Mouse (Mus musculus) neural tube, embryonic 11.5 days (tissue): ENCODE measurements around the gene Tcf7. TPM values are rescaled to one million over a fixed set of nuclear protein-coding genes. Genes with fewer than 3 reads are reported as not detected.

Experiments used
- ATAC-seq: fragments of 200-750 bp; cut with Nextera tagmentation; 2 replicates; pipeline ENCODE4 v1.8.0; 2017; ENCODE audit warnings: moderate number of reproducible peaks, mild to moderate bottlenecking, moderate TSS enrichment, moderate library complexity; ENCODE audit not compliant: insufficient read depth, low FRiP score, low TSS enrichment
- DNase-seq: peaks from one replicate; pipeline ENCODE4 v3.0.0-alpha.2; 2015; ENCODE audit warnings: low spot score
- H3K27ac ChIP-seq: fragments of 300-500 bp; sonication (generic); 2 replicates; pipeline ENCODE4 v1.5.1; 2014; ENCODE audit warnings: low read depth, mild to moderate bottlenecking, low read length
- H3K27me3 ChIP-seq: fragments of 300-500 bp; sonication (generic); 2 replicates; pipeline ENCODE4 v1.6.1; 2014; ENCODE audit warnings: mild to moderate bottlenecking, low read length, mixed read lengths; ENCODE audit not compliant: control insufficient read depth, insufficient read depth
- H3K36me3 ChIP-seq: fragments of 300-500 bp; sonication (generic); 2 replicates; pipeline ENCODE4 v1.6.1; 2014; ENCODE audit warnings: mild to moderate bottlenecking, low read length, moderate library complexity, mixed read lengths; ENCODE audit not compliant: control insufficient read depth, insufficient read depth
- H3K4me1 ChIP-seq: fragments of 300-500 bp; sonication (generic); 2 replicates; pipeline ENCODE4 v1.6.1; 2014; ENCODE audit warnings: low read length, mixed read lengths; ENCODE audit not compliant: control insufficient read depth, insufficient read depth
- H3K4me2 ChIP-seq: fragments of 300-500 bp; sonication (generic); 2 replicates; pipeline ENCODE4 v1.6.1; 2014; ENCODE audit warnings: low read depth, mild to moderate bottlenecking, moderate library complexity
- H3K4me3 ChIP-seq: fragments of 300-500 bp; sonication (generic); 2 replicates; pipeline ENCODE4 v1.5.1; 2014; ENCODE audit warnings: low read depth, low read length
- H3K9ac ChIP-seq: fragments of 300-500 bp; sonication (generic); 2 replicates; pipeline ENCODE4 v1.6.1; 2014; ENCODE audit warnings: mild to moderate bottlenecking, low read length
- H3K9me3 ChIP-seq: fragments of 300-500 bp; sonication (generic); 2 replicates; pipeline ENCODE4 v1.6.1; 2016; ENCODE audit warnings: low read length; ENCODE audit not compliant: control insufficient read depth
- WGBS: fragments of 180-500 bp; shearing (Covaris S2); extraction: QIAGEN DNeasy Blood & Tissue Kit; methylation state at CpG from one replicate; pipeline ENCODE4 v1.1.7; 2014; 5-methylcytosine and 5-hydroxymethylcytosine counted together
- polyA plus RNA-seq: library from polyadenylated mRNA; unstranded; fragments of >200 nt; fragmentation: Nextera tagmentation; extraction: Ambion mirVana; gene quantifications from 2 replicates; pipeline ENCODE4 v1.2.1, GENCODE M21; 2014

Tcf7 gene
- polyA plus RNA-seq, 1 experiment from 2014 or later: 12.7 TPM

- H3K36me3 ChIP-seq: no peaks in the 10 kb centered on the region; the same call in 1 of the 2 replicates
- no peak overlapping the region for H3K9ac ChIP-seq
- no peak overlapping the region for H3K4me2 ChIP-seq
- no peak overlapping the region for H3K4me3 ChIP-seq
- DNase-seq (no peak), ATAC-seq (no peak)
- H3K27me3 ChIP-seq: no peaks in the 10 kb centered on the region
- no peaks in the 10 kb centered on the region for H3K4me1 ChIP-seq
- no peak overlapping the region for H3K27ac ChIP-seq
- WGBS: 88% methylated on average over 5 of the region's 5 CpGs
- H3K9me3 ChIP-seq: no peaks in the 10 kb centered on the region
These were observed 31.0 kb downstream of the Tcf7 start for GRCm38 (mm10) chr11:52251770-52252169.

GRCm38 (mm10) chr11:52249452-52249851 is 33.4 kb downstream of the Tcf7 start:
- 93% methylated on average over 2 of the region's 2 CpGs for whole genome bisulfite sequencing
- H3K27me3 ChIP-seq: no peaks in the 10 kb centered on the region
- no peaks in the 10 kb centered on the region for H3K4me1 ChIP-seq
- no peak for DNase-seq
- H3K36me3 ChIP-seq: no peaks in the 10 kb centered on the region; the same call in 1 of the 2 replicates
- no peaks in the 10 kb centered on the region for H3K9me3 ChIP-seq
- H3K4me3 ChIP-seq: no peak overlapping the region
- ATAC-seq: no peak
- no peak overlapping the region for H3K9ac ChIP-seq
- H3K4me2 ChIP-seq: no peak overlapping the region
- H3K27ac ChIP-seq: no peak overlapping the region

DNA sequence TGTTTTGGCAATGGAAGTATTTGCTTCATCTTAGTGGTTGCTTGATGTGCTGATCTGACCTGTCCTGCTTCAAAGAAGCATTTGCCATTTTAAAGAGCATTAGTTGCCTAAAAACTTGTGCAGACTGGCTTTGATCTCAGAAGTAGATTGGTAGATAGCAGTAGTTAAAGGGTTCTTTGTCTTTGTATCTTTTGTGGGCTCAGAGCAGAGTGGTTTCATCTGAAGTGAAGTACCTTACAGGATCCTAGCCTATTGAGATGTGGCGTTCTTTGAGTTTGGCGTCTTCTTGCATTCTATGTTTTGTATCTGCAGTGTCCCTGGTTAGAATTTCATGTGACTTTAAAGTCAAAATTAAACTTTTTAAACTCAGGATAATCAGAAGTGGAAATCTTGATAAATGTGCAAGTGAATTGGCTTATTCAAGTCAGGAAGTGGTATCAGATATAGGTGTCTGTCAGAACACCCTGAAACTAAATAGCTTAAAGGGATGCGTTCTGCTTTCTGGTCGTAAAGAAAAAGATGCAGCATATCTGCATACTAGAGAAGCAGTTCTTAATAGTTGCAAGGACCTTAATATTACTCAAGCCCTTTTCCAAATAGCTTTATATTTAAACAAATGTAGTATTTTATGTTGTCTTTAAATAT is 41.8 kb downstream of the Tcf7 start:
- Histone ChIP-seq H3K4me1 (no peaks in the 10 kb centered on the region), H3K9ac (no peak overlapping the region), H3K4me3 (no peak overlapping the region), H3K9me3 (no peaks in the 10 kb centered on the region), H3K4me2 (no peak overlapping the region), H3K36me3 (no peaks in the 10 kb centered on the region; the same call in 1 of the 2 replicates), H3K27ac (no peak overlapping the region), H3K27me3 (no peaks in the 10 kb centered on the region)
- ATAC-seq (no peak), DNase-seq (no peak)
- WGBS: 92% methylated on average over 4 of the region's 4 CpGs

DNA sequence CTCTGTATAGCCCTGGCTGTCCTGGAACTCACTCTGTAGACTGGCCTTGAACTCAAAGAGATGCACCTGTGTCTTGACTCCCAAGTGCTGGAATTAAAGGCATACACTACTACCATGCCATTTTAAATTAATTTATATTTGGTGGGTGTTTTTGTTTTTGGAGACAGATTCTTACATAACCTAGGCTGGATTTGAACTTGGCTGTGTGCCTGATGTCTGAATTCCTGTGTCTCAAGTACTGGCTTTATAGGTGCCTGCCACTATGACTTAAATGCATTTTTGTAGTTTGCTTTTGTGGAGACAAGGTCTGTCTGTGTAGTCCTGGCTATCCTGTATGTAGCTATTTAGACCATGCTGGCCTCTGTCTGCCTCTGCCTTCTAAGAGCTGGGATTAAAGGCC is 48.3 kb downstream of the Tcf7 start:
- Histone ChIP-seq H3K27ac (no peak overlapping the region), H3K9me3 (no peaks in the 10 kb centered on the region), H3K36me3 (no peaks in the 10 kb centered on the region; the same call in 1 of the 2 replicates), H3K4me1 (peaks cover 6% of the 10 kb centered on the region; the same call in 1 of the 2 replicates), H3K27me3 (no peaks in the 10 kb centered on the region), H3K4me2 (no peak overlapping the region), H3K4me3 (no peak overlapping the region), H3K9ac (no peak overlapping the region)
- ATAC-seq: no peak
- DNase-seq: no peak

DNA sequence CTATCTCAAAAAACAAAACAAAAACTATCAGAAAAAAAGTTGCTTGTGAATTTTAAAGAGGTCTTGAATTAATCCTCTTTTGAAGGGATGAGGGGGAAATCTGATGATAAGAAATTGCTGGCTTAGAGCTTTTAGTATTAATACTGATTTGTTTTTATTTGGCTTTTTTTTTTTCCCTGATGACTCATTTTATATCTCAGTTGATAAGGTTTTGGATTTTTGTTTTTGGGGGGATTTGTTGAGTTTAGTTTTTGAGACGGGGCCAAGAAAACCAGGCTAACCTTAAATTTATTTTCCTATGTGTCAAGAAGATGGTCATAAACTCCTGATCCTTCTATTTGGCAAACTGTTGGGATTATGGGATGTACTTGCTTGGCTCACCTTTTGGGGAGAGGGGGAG is 48.9 kb downstream of the Tcf7 start:
- no peak overlapping the region for H3K27ac ChIP-seq
- H3K4me2 ChIP-seq: peak overlapping the region; percentile 68; the same call in 1 of the 2 replicates
- H3K9ac ChIP-seq: no peak overlapping the region
- WGBS: 91% methylated on average over 1 of the region's 1 CpGs
- no peaks in the 10 kb centered on the region for H3K27me3 ChIP-seq
- H3K4me1 ChIP-seq: peaks cover 6% of the 10 kb centered on the region; the same call in 1 of the 2 replicates
- no peak overlapping the region for H3K4me3 ChIP-seq
- DNase-seq: no peak
- H3K9me3 ChIP-seq: no peaks in the 10 kb centered on the region
- no peak for ATAC-seq
- H3K36me3 ChIP-seq: no peaks in the 10 kb centered on the region; the same call in 1 of the 2 replicates

GRCm38 (mm10) chr11:52233043-52233653 is 49.7 kb downstream of the Tcf7 start:
- H3K36me3 ChIP-seq: no peaks in the 10 kb centered on the region; the same call in 1 of the 2 replicates
- no peak overlapping the region for H3K27ac ChIP-seq
- peak overlapping the region; percentile 99 for H3K4me3 ChIP-seq
- H3K4me1 ChIP-seq: peaks cover 6% of the 10 kb centered on the region; the same call in 1 of the 2 replicates
- H3K9ac ChIP-seq: peak overlapping the region; percentile 98; the same call in 1 of the 2 replicates
- ATAC-seq: no peak
- no peaks in the 10 kb centered on the region for H3K9me3 ChIP-seq
- DNase-seq: no peak
- 48% methylated on average over 3 of the region's 3 CpGs for WGBS
- H3K4me2 ChIP-seq: peak overlapping the region; percentile 68
- no peaks in the 10 kb centered on the region for H3K27me3 ChIP-seq

GRCm38 (mm10) chr11:52231606-52232541 is 50.9 kb downstream of the Tcf7 start, which contains the start of gene Skp1a:
TSS of gene Skp1a (plus strand) at chr11:52231995.
- ATAC-seq (peak; percentile 93), DNase-seq (peak; percentile 91)
- peak within 1 kb of the TSS; percentile 68 for H3K4me2 ChIP-seq
- H3K27ac ChIP-seq: peak within 1 kb of the TSS; percentile 98
- H3K9me3 ChIP-seq: no peaks in the 10 kb centered on the region
- under 1% methylated on average over 80 of the region's 87 CpGs for WGBS
- peak within 1 kb of the TSS; percentile 99 for H3K4me3 ChIP-seq
- no peaks in the 10 kb centered on the region for H3K36me3 ChIP-seq
- H3K4me1 ChIP-seq: peaks cover 6% of the 10 kb centered on the region; the same call in 1 of the 2 replicates
- peak within 1 kb of the TSS; percentile 98 for H3K9ac ChIP-seq
- H3K27me3 ChIP-seq: no peaks in the 10 kb centered on the region

DNA sequence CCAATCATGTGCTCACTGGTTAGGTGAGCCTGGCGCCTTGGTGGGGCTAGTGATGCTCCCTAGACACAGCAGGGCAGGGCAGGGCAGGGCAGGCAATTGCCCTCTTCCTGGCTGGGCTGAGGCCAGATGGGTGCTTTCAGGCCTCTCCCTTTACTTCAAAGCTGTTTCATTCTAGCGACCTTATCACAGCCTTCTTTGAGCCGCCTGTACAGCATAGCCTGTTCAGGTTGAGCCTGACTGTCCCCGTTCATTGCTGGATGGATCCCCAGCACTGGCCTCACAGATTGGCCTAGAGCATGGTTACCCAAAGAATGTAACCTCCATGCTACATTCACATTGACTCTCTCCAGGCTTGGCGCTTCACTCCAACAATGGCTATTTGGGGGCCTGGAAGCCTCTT is 52.1 kb downstream of the Tcf7 start:
- no peak overlapping the region for H3K27ac ChIP-seq
- peak overlapping the region; percentile 99; the same call in 1 of the 2 replicates for H3K4me3 ChIP-seq
- H3K9me3 ChIP-seq: no peaks in the 10 kb centered on the region
- no peaks in the 10 kb centered on the region for H3K27me3 ChIP-seq
- no peak for ATAC-seq
- H3K9ac ChIP-seq: peak overlapping the region; percentile 41; the same call in 1 of the 2 replicates
- peak overlapping the region; percentile 68 for H3K4me2 ChIP-seq
- WGBS: 50% methylated on average over 5 of the region's 5 CpGs
- no peaks in the 10 kb centered on the region for H3K36me3 ChIP-seq
- H3K4me1 ChIP-seq: peaks cover 6% of the 10 kb centered on the region; the same call in 1 of the 2 replicates
- no peak for DNase-seq
